24 mouse cellular contexts compared by ENCODE assay signal in the genomic region with DNA sequence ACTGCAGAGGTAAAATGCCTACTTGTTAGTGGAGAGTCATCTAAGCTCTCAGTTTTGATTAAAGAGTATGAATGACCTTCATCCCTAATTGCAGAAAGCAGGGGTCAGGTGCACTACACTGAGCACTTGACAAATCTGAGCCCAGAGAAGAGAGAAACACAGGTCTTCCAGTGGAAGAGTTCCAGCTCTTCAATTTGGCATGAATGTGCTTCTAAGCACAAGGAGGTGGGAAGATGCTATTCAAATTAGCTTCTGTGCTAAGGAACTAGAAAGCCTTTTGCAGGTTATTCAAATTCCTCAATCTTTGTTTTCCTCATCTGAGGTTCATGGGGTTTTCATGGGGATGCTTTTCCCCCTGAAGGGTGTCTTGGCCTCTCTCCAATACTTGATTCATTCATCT.
DNase-seq lines count a peak whose midpoint lies in the region; ATAC-seq and TF ChIP-seq lines count a peak whose summit lies in the region.
"Had no signal": no experiment of that assay in that cellular context is flagged by ENCODE, and none has a peak within 500 bp of the region (broad histone marks: within the 10 kb centered on the region; RNA-seq: fewer than 3 reads in every experiment).

No protein-coding gene starts in this region.

- 0 out of 2 replicates have a peak overlapping the region, but pooled peaks have one; percentile 39 for H3K27ac ChIP-seq in embryonic facial prominence, embryonic 15.5 days (replicated peaks)
- H3K27ac ChIP-seq in embryonic facial prominence, embryonic 10.5 days (replicated peaks) = no peak overlapping the region
- peak overlapping the region; percentile 51; the same call in 1 of the 2 replicates for H3K27ac ChIP-seq in left cerebral cortex, adult 2 months
- H3K27ac ChIP-seq in bone marrow macrophage, adult 2 months (ENCODE audit: insufficient read depth, low read depth, low read length) = peak overlapping the region; percentile 62; the same call in 1 of the 2 replicates
- peak overlapping the region; percentile 82 for H3K27ac ChIP-seq in macrophage
- H3K27ac ChIP-seq: forebrain, embryonic 10.5 days; forebrain, embryonic 13.5 days; heart, embryonic 15.5 days; hindbrain, embryonic 10.5 days; hindbrain, embryonic 15.5 days had no signal

- no peak for TF ChIP-seq POLR2A in bone marrow macrophage, adult 2 months (IDR thresholded peaks at IDR 0.05; ENCODE audit: borderline replicate concordance, low read depth, low read length)

- intact Hi-C loops in left cerebral cortex, adult 2 months (cut with DNase I) = loop anchor here (1.0 kb wide), 1 partner anchor 23 kb away; no protein-coding TSS in a partner anchor

- H3K4me3 ChIP-seq in embryonic facial prominence, embryonic 15.5 days (replicated peaks) = no peak overlapping the region
- no peak overlapping the region for H3K4me3 ChIP-seq in embryonic facial prominence, embryonic 10.5 days
- no peak overlapping the region for H3K4me3 ChIP-seq in left cerebral cortex, adult 2 months
- no peak overlapping the region for H3K4me3 ChIP-seq in bone marrow macrophage, adult 2 months (ENCODE audit: insufficient read depth, low read length)
- no peak overlapping the region for H3K4me3 ChIP-seq in macrophage (ENCODE audit: inconsistent target)
- H3K4me3 ChIP-seq: embryonic facial prominence, embryonic 13.5 days; forebrain, embryonic 10.5 days; forebrain, embryonic 13.5 days; heart, embryonic 12.5 days; heart, embryonic 15.5 days; hindbrain, embryonic 10.5 days; hindbrain, embryonic 15.5 days had no signal

- H3K79me2 ChIP-seq in macrophage (ENCODE audit: inconsistent target) = no peaks in the 10 kb centered on the region

- peaks cover 12% of the 10 kb centered on the region; the same call in 1 of the 2 replicates for H3K4me1 ChIP-seq in embryonic facial prominence, embryonic 15.5 days
- H3K4me1 ChIP-seq in embryonic facial prominence, embryonic 10.5 days = peaks cover 25% of the 10 kb centered on the region
- peaks cover 49% of the 10 kb centered on the region for H3K4me1 ChIP-seq in bone marrow macrophage, adult 2 months (ENCODE audit: control insufficient read depth, insufficient read depth, low read length)

- no peak overlapping the region for H3K4me2 ChIP-seq in embryonic facial prominence, embryonic 15.5 days (replicated peaks)
- H3K4me2 ChIP-seq: embryonic facial prominence, embryonic 13.5 days; forebrain, embryonic 13.5 days; heart, embryonic 12.5 days; heart, embryonic 15.5 days; hindbrain, embryonic 15.5 days had no signal

- no peak for TF ChIP-seq CTCF in left cerebral cortex, adult 2 months (IDR thresholded peaks at IDR 0.05)
- no peak for TF ChIP-seq CTCF in bone marrow macrophage, adult 2 months (IDR thresholded peaks at IDR 0.05; ENCODE audit: low read depth, low read length)

- DNase-seq in embryonic facial prominence, embryonic 10.5 days (ENCODE audit: low spot score) = no peak
- no peak for DNase-seq in left cerebral cortex, adult 2 months (ENCODE audit: extremely low spot score in 1 of 2, low spot score in 2 of 2)
- DNase-seq in left cerebral cortex, adult 18-20 months (ENCODE audit: low spot score in 2 of 2) = no peak
- DNase-seq in layer of hippocampus, postnatal 36 days = no peak
- DNase-seq in adrenal gland, postnatal 36 days = no peak
- DNase-seq: adrenal gland, postnatal 10 days; cerebellum, adult 18-20 months; cerebellum, adult 9-10 months; cerebellum, postnatal 14 days; gastrocnemius, postnatal 25 days; heart, adult 18-20 months; heart, postnatal 10 days; heart, postnatal 36 days had no signal

- no peak overlapping the region for H3K9ac ChIP-seq in embryonic facial prominence, embryonic 15.5 days
- H3K9ac ChIP-seq: embryonic facial prominence, embryonic 13.5 days; forebrain, embryonic 13.5 days; heart, embryonic 12.5 days; heart, embryonic 15.5 days; hindbrain, embryonic 15.5 days had no signal

- no peak for ATAC-seq in embryonic facial prominence, embryonic 15.5 days (ENCODE audit: insufficient number of reproducible peaks, low FRiP score, low TSS enrichment, low read depth)
- ATAC-seq: activated CD4-positive, CD25-positive, alpha-beta regulatory T cell, adult 4 months; forebrain, embryonic 13.5 days had no signal

- H3K9me3 ChIP-seq in embryonic facial prominence, embryonic 15.5 days (replicated peaks) = no peaks in the 10 kb centered on the region
- no peaks in the 10 kb centered on the region for H3K9me3 ChIP-seq in embryonic facial prominence, embryonic 10.5 days
- H3K9me3 ChIP-seq: embryonic facial prominence, embryonic 13.5 days; forebrain, embryonic 10.5 days; forebrain, embryonic 13.5 days; heart, embryonic 12.5 days; heart, embryonic 15.5 days; hindbrain, embryonic 10.5 days; hindbrain, embryonic 15.5 days had no signal

- no peaks in the 10 kb centered on the region for H3K27me3 ChIP-seq in embryonic facial prominence, embryonic 15.5 days
- no peaks in the 10 kb centered on the region for H3K27me3 ChIP-seq in embryonic facial prominence, embryonic 10.5 days (replicated peaks; ENCODE audit: low read depth, poor library complexity, severe bottlenecking)
- H3K27me3 ChIP-seq: embryonic facial prominence, embryonic 13.5 days; forebrain, embryonic 13.5 days; heart, embryonic 12.5 days; heart, embryonic 15.5 days; hindbrain, embryonic 15.5 days had no signal

- H3K36me3 ChIP-seq in embryonic facial prominence, embryonic 15.5 days = no peaks in the 10 kb centered on the region
- no peaks in the 10 kb centered on the region for H3K36me3 ChIP-seq in embryonic facial prominence, embryonic 10.5 days (replicated peaks)
- H3K36me3 ChIP-seq in macrophage (ENCODE audit: inconsistent target) = no peaks in the 10 kb centered on the region
- H3K36me3 ChIP-seq: embryonic facial prominence, embryonic 13.5 days; forebrain, embryonic 10.5 days; heart, embryonic 12.5 days; heart, embryonic 15.5 days; hindbrain, embryonic 10.5 days; hindbrain, embryonic 15.5 days had no signal
